Mouse (Mus musculus) thymus, adult 2 months (tissue): ENCODE measurements around the gene Anxa5.

Experiments
- CTCF ChIP-seq: fragments of 200-500 bp; IDR thresholded peaks from 2 replicates; pipeline ENCODE4 v1.5.1; 2012; ENCODE audit warnings: mild to moderate bottlenecking, control low read depth, low read length, moderate library complexity, borderline replicate concordance; ENCODE audit not compliant: control insufficient read depth, poor library complexity, insufficient read depth; ENCODE audit errors: extremely low read depth
- POLR2A ChIP-seq: fragments of 200-500 bp; IDR thresholded peaks from 2 replicates; pipeline ENCODE4 v1.6.1; 2012; ENCODE audit warnings: mild to moderate bottlenecking, low read length, control low read depth, moderate library complexity; ENCODE audit not compliant: control insufficient read depth, poor library complexity, insufficient read depth; ENCODE audit errors: extremely low read depth

GRCm38 (mm10) chr3:36446506-36446905 is 29.2 kb downstream of the Anxa5 start:
- no peak for TF ChIP-seq POLR2A
- no peak for TF ChIP-seq CTCF
